Mouse (Mus musculus): Measurements from ENCODE around the gene Rngtt. TPM values are rescaled to one million over a fixed set of nuclear protein-coding genes. Genes with fewer than 3 reads are reported as not detected.
A peak's percentile ranks its signal among the peaks of the same experiment; 100 is the strongest.

Gene Rngtt
- total and polyA plus RNA-seq, 3 experiments, result 15.0 to 18.7 TPM; not detected in 1

GRCm38 (mm10) chr4:33441864-33442263, 131.8 kb downstream of the Rngtt start:
- Histone ChIP-seq H3K9ac (ENCODE audit: control insufficient read depth, low read depth, low read length, poor library complexity, severe bottlenecking) (no peak overlapping the region), H3K79me2 (ENCODE audit: control insufficient read depth, insufficient read depth, low read length, poor library complexity) (no peaks in the 10 kb centered on the region), H3K36me3 (ENCODE audit: control insufficient read depth in 1 of 2, insufficient read depth in 2 of 2, low read length in 2 of 2) (peaks cover 0 to 5% of the 10 kb centered on the region in 2 experiments; a peak in 3 of 4 replicates), H3K27me3 (ENCODE audit: control insufficient read depth in 1 of 2, insufficient read depth in 2 of 2, low read length in 2 of 2) (no peaks in the 10 kb centered on the region), H3K4me1 (ENCODE audit: control insufficient read depth in 1 of 2, insufficient read depth in 2 of 2, low read length in 2 of 2) (peaks cover 0 to 6% of the 10 kb centered on the region in 2 experiments; a peak in 1 of 4 replicates), H3K9me3 (replicated peaks; ENCODE audit: insufficient read depth, low read length) (no peaks in the 10 kb centered on the region), H3K27ac (ENCODE audit: control insufficient read depth, low read depth, low read length) (no peak overlapping the region), H3K4me3 (ENCODE audit: control insufficient read depth in 1 of 2, insufficient read depth in 1 of 2, low read depth in 2 of 2, low read length in 2 of 2) (no peak overlapping the region)
- DNase-seq (ENCODE audit: low read depth, low spot score), result no peak
- TF ChIP-seq POLR2A (IDR thresholded peaks at IDR 0.05; ENCODE audit: control insufficient read depth in 1 of 2, insufficient read depth in 1 of 2, low read depth in 1 of 2, low read length in 2 of 2, poor library complexity in 1 of 2) (no peak), SIN3A (IDR thresholded peaks at IDR 0.05; ENCODE audit: low read length) (no peak), KAT2A (conservative IDR thresholded peaks at IDR 0.05; ENCODE audit: low read depth, low read length) (no peak), TBP (IDR thresholded peaks at IDR 0.05; ENCODE audit: low read depth, low read length) (no peak), NELFE (IDR thresholded peaks at IDR 0.05; ENCODE audit: low read depth, low read length) (no peak), HCFC1 (IDR thresholded peaks at IDR 0.05; ENCODE audit: low read depth, low read length) (no peak), RAD21 (IDR thresholded peaks at IDR 0.05; ENCODE audit: low read depth, low read length) (no peak), USF2 (IDR thresholded peaks at IDR 0.05; ENCODE audit: borderline replicate concordance in 1 of 2, insufficient read depth in 1 of 2, low read depth in 1 of 2, low read length in 2 of 2) (no peak), SMC3 (IDR thresholded peaks at IDR 0.05; ENCODE audit: low read depth, low read length) (no peak)

- Histone ChIP-seq H3K27ac (ENCODE audit: control insufficient read depth, low read depth, low read length) (no peak overlapping the region), H3K36me3 (ENCODE audit: control insufficient read depth in 1 of 2, insufficient read depth in 2 of 2, low read length in 2 of 2) (peaks cover 7 to 12% of the 10 kb centered on the region in 2 experiments)
- no peak for TF ChIP-seq UBTF (IDR thresholded peaks at IDR 0.05; ENCODE audit: borderline replicate concordance, insufficient read depth, low read depth, low read length)
- no peak for TF ChIP-seq HCFC1 (IDR thresholded peaks at IDR 0.05; ENCODE audit: low read depth, low read length)
- TF ChIP-seq MAX (IDR thresholded peaks at IDR 0.05; ENCODE audit: low read length), result no peak
- TF ChIP-seq RAD21 (IDR thresholded peaks at IDR 0.05; ENCODE audit: low read depth, low read length), result no peak
- TF ChIP-seq MAFK (IDR thresholded peaks at IDR 0.05; ENCODE audit: borderline replicate concordance, low read depth, low read length), result no peak
- no peak for TF ChIP-seq POLR2AphosphoS5 (IDR thresholded peaks at IDR 0.05; ENCODE audit: borderline replicate concordance, low read depth, low read length)
- no peak for TF ChIP-seq ZKSCAN1 (IDR thresholded peaks at IDR 0.05; ENCODE audit: low read depth, low read length)
- TF ChIP-seq JUND (IDR thresholded peaks at IDR 0.05; ENCODE audit: low read depth, low read length), result no peak
- TF ChIP-seq MYB (IDR thresholded peaks at IDR 0.05; ENCODE audit: low read depth, low read length), result no peak
- no peak for TF ChIP-seq KAT2A (conservative IDR thresholded peaks at IDR 0.05; ENCODE audit: low read depth, low read length)
- TF ChIP-seq CHD2 (IDR thresholded peaks at IDR 0.05; ENCODE audit: low read length), result no peak
- TF ChIP-seq TAL1 (IDR thresholded peaks at IDR 0.05; ENCODE audit: low read length), result no peak
- TF ChIP-seq EP300 (IDR thresholded peaks at IDR 0.05; ENCODE audit: low read depth in 1 of 2, low read length in 2 of 2), result no peak
These were observed 136.2 kb downstream of the Rngtt start for GRCm38 (mm10) chr4:33446265-33446664.

More at GRCm38 (mm10) chr4:33446265-33446664, 136.2 kb downstream of the Rngtt start:
- no peaks in the 10 kb centered on the region for H3K79me2 ChIP-seq (ENCODE audit: control insufficient read depth, insufficient read depth, low read length, poor library complexity)
- H3K4me3 ChIP-seq (ENCODE audit: control insufficient read depth in 1 of 2, insufficient read depth in 1 of 2, low read depth in 2 of 2, low read length in 2 of 2), result no peak overlapping the region
- no peaks in the 10 kb centered on the region for H3K9me3 ChIP-seq (replicated peaks; ENCODE audit: insufficient read depth, low read length)
- H3K9ac ChIP-seq (ENCODE audit: control insufficient read depth, low read depth, low read length, poor library complexity, severe bottlenecking), result no peak overlapping the region
- DNase-seq (ENCODE audit: low read depth, low spot score), result peak; percentile 38
- H3K4me1 ChIP-seq (ENCODE audit: control insufficient read depth in 1 of 2, insufficient read depth in 2 of 2, low read length in 2 of 2), result peaks cover 0 to 6% of the 10 kb centered on the region in 2 experiments; a peak in 3 of 4 replicates
- no peaks in the 10 kb centered on the region for H3K27me3 ChIP-seq (ENCODE audit: control insufficient read depth in 1 of 2, insufficient read depth in 2 of 2, low read length in 2 of 2)
